Mouse (Mus musculus) bone marrow, adult 2 months (tissue): ENCODE measurements around the gene Senp3.

Experiments
- CTCF ChIP-seq: fragments of 200-500 bp; IDR thresholded peaks from 2 replicates; pipeline ENCODE4 v1.5.1; 2011; ENCODE audit warnings: low read length, control low read depth; ENCODE audit not compliant: control insufficient read depth, insufficient read depth
- POLR2A ChIP-seq: fragments of 200-500 bp; IDR thresholded peaks from 2 replicates; pipeline ENCODE4 v1.6.1; 2011; ENCODE audit warnings: low read depth, mild to moderate bottlenecking, control low read depth, low read length, borderline replicate concordance; ENCODE audit not compliant: control insufficient read depth

DNA sequence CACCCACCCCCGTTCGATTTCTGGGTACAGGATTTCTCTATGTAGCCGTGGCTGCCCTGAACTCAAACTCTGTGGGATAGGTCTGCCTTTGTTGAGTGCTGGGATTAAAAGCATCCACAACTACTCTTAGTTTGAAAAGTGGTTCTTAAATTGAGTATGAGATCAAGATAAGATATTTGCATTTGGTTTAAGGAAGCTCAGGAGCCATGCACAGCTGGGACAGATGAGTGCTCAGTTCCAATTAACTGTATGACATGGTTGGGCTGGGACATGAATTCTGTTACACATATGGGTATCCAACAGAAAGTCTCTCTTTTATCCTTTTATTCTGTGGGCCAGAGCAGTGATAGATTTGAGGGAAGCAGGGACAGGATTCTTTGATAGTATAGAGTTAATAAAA, 46.4 kb downstream of the Senp3 start:
- no peak for TF ChIP-seq POLR2A
- no peak for TF ChIP-seq CTCF
